Mouse (Mus musculus) olfactory bulb, adult 2 months (tissue): ENCODE measurements at regions not wholly inside any gene's neighbourhood (a gene's known extent, or its start where the extent isn't known, plus 50 kb on each side); places are given as distances from the start of the nearest gene placed in this dataset.

Experiments used
- H3K27ac ChIP-seq: fragments of 200-500 bp; 2 replicates; pipeline ENCODE4 v1.5.1; 2012; ENCODE audit warnings: low read depth, low read length; ENCODE audit not compliant: insufficient read depth
- H3K4me1 ChIP-seq: fragments of 200-500 bp; 2 replicates; pipeline ENCODE4 v1.6.1; 2012; ENCODE audit warnings: low read length; ENCODE audit not compliant: control insufficient read depth, insufficient read depth
- H3K4me3 ChIP-seq: fragments of 200-500 bp; 2 replicates; pipeline ENCODE4 v1.5.1; 2012; ENCODE audit warnings: mild to moderate bottlenecking, low read depth, low read length, moderate library complexity; ENCODE audit not compliant: insufficient read depth
- CTCF ChIP-seq: fragments of 200-500 bp; IDR thresholded peaks from 2 replicates; pipeline ENCODE4 v1.5.1; 2012; ENCODE audit warnings: low read depth, mild to moderate bottlenecking, low read length, moderate library complexity; ENCODE audit not compliant: insufficient read depth
- POLR2A ChIP-seq: fragments of 200-500 bp; IDR thresholded peaks from 2 replicates; pipeline ENCODE4 v1.6.1; 2012; ENCODE audit warnings: mild to moderate bottlenecking, low read depth, low read length, moderate library complexity; ENCODE audit not compliant: insufficient read depth
- WGBS: fragments of 180-500 bp; shearing (Covaris S2); methylation state at CpG from one replicate; pipeline ENCODE4 v1.1.7; 2018; 5-methylcytosine and 5-hydroxymethylcytosine counted together

DNA sequence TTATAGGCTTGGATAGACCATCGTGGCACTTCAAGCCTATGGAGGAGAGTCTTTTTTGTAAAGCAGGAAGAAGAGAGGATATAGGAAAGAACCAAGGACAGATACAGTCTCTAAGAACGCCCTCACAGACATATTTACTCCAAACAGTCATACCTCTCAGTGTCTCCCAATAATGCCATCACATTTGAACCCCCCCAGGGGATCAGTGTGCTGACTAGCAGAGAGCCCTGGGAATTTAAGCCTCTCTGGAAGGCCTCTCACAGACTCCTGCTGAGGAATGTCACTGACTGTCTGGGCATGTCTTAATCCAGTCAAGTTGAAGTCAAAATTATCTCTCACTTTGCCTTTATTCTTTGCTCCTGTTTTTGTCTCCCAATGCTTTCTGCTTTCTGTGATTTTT, 550.2 kb downstream of the Cd109 start:
- TF ChIP-seq POLR2A (no peak), CTCF (no peak)
- 69% methylated on average over 2 of the region's 2 CpGs for WGBS

DNA sequence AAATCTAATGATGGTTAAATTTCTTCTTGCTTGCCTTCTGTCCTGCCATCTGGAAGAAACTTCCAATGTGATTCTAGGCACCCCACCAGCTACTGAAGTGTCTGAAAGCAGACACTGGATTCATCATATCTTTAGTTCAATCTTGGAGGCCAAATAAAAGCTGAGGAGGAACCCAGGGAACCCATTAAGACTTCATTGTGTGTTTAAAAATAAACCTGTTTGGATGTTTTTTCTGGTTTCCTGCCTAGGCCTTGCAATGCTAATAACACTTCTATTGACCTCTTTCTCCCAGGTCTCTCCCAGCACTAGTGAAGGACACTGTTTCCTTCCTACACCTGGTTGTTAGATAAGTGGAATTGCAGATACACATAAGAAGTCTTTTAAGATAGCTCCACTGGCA, 545.6 kb downstream of the Col12a1 start:
- H3K27ac ChIP-seq: no peak overlapping the region
- no peaks in the 10 kb centered on the region for H3K4me1 ChIP-seq
- H3K4me3 ChIP-seq: no peak overlapping the region
- no peak for TF ChIP-seq POLR2A
- no peak for TF ChIP-seq CTCF

More for the DNA sequence above, 550.2 kb downstream of the Cd109 start:
- no peak overlapping the region for H3K27ac ChIP-seq
- no peak overlapping the region for H3K4me3 ChIP-seq
- H3K4me1 ChIP-seq: no peaks in the 10 kb centered on the region

DNA sequence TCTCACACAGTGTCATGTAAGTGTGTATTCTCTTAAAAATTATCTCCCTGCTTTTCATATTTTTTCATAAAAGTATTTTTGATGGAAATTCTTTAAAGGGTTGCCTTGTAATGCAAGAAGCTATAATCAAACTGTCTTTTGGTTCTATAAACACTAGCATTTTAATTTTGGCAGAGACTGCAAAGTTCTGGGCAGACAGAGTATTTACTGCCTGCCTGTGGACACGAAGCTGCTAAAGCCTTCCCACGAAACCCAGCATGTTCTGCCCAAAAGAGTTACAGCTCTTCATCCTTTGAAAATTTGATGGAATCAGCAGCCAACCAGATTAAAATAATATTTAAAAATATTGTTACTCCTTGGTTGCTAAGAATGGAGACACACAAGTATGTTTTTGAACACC, 538.7 kb downstream of the Col12a1 start:
- 40% methylated on average over 2 of the region's 2 CpGs for WGBS
- Histone ChIP-seq H3K4me3 (no peak overlapping the region), H3K4me1 (no peaks in the 10 kb centered on the region), H3K27ac (no peak overlapping the region)
- no peak for TF ChIP-seq POLR2A
- TF ChIP-seq CTCF: no peak

DNA sequence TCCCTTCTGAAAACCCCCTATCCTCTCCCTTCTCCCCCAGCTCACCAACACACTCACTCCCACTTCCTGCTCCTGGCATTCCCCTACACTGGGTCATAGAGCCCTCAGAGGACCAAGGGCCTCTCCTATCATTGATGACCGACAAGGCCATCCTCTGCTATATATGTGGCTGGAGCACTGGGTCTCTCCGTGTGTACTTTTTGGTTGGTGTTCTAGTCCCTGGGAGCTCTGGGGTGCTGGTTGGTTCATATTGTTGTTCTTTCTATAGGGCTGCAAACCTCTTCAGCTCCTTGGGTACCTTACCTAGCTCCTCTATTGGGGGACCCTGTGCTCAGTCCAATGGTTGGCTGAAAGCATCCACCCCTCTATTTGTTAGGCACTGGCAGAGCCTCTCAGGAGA, 523.2 kb downstream of the Col12a1 start:
- WGBS: 92% methylated on average over 2 of the region's 2 CpGs
- Histone ChIP-seq H3K4me1 (no peaks in the 10 kb centered on the region), H3K27ac (no peak overlapping the region), H3K4me3 (no peak overlapping the region)
- TF ChIP-seq CTCF: no peak
- no peak for TF ChIP-seq POLR2A

DNA sequence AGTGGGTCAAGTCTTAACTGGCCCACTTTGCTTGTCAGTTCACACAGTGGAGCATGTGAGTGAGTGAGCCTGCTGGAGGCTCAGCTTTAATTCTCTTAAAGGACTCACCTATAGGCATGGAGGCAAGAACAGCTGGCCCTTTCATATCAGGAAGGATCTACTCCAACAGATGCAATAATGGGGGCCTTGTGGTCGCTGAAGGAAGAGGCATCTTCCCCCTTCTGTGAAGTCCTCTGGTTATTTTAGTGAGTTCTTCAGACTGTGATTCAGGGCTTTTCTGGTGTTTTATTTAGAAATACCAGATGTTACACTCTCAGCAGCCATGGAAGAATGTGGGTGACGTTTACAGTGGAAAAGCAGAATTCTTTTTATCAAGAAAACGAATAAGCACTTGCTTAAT, 516.9 kb downstream of the Col12a1 start:
- no peak overlapping the region for H3K27ac ChIP-seq

DNA sequence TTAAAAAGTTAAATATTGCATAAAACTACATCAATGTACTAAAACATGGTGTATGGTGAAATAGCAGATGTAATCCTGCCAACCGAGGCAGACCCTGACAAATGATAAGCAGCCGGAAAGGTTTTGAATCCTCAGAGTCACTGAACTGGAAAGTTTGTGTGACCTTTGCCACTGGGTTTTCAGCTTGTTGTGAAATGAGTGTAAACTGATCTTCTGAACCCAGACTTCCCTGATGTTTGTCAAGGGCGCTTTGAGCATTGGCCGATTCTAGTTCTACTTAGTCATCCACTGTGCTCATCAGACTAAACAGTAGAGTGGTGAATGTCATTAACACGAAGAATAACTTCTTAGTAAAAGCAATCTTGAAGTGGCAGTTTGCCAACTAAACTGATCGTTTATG, 505.3 kb downstream of the Col12a1 start:
- Histone ChIP-seq H3K27ac (no peak overlapping the region), H3K4me1 (no peaks in the 10 kb centered on the region), H3K4me3 (no peak overlapping the region)
- TF ChIP-seq POLR2A: no peak
- TF ChIP-seq CTCF: no peak
- 69% methylated on average over 6 of the region's 6 CpGs for WGBS

More for the DNA sequence above, 516.9 kb downstream of the Col12a1 start:
- Histone ChIP-seq H3K4me3 (no peak overlapping the region), H3K4me1 (no peaks in the 10 kb centered on the region)
- no peak for TF ChIP-seq POLR2A
- TF ChIP-seq CTCF: no peak
- WGBS: 38% methylated on average over 3 of the region's 3 CpGs

DNA sequence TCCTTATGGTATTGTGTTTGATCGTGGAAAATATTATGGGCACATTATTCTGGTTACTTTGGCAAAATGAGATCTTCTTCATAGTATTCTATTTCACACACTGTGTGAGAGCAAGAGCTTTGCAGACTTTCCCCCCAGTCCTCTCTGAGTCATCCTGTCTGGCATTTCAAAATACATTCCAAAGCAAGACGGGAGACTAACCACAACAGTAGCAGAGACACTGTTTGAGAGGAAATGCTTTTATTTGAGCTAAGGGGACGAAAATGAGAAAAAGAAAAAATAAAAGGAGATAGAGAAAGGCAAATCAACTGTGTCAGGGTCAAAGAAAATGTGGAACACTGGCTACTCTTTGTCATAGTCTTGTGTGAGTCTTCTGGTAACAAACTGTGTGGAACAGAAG, 502.6 kb downstream of the Col12a1 start:
- H3K27ac ChIP-seq: no peak overlapping the region

DNA sequence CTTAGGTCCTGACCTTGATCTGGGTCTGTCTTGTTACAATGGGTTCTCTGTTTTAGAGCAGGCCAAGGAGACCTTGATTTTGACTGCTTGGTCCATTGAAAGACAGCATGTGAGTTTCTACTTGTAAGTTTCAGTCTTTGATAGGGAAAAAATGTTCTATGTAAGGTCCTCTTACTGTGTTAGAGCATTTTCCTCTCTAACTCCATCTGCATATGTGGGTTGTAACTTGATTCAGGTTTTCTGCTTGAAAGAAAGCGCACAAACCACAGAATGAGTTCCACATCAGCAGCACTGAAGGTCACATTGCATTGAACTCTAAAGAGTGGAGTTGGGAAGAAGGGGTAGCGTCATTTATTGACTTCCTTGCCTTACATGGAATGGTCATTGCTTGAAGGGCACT, 502.2 kb downstream of the Col12a1 start:
- H3K4me3 ChIP-seq: no peak overlapping the region
- 91% methylated on average over 2 of the region's 2 CpGs for WGBS
- no peaks in the 10 kb centered on the region for H3K4me1 ChIP-seq
- TF ChIP-seq POLR2A: no peak
- TF ChIP-seq CTCF: no peak
- H3K27ac ChIP-seq: no peak overlapping the region

More for the DNA sequence above, 502.6 kb downstream of the Col12a1 start:
- Histone ChIP-seq H3K4me1 (no peaks in the 10 kb centered on the region), H3K4me3 (no peak overlapping the region)
- TF ChIP-seq CTCF: no peak
- no peak for TF ChIP-seq POLR2A
- WGBS: 32% methylated on average over 3 of the region's 3 CpGs

DNA sequence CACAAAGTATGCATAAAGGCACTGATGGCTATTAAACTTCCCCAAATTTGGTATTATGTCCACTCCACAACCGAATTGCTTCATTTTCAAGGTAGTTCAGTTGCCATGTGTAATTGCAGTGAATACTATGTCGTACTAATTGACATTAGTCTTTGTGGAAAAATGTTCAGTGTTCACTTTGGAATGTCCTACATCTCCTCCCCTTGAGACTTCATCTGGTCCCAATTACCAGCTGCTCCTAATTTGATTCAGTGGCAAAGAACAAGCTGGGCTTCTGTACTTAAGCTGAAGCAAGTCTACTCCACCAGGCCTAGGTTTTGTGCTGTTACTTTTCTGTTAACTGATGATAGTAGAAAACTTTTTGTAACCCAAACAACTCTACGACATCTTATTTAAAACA, 485.6 kb downstream of the Col12a1 start:
- 50% methylated on average over 3 of the region's 3 CpGs for WGBS
- H3K4me3 ChIP-seq: no peak overlapping the region
- TF ChIP-seq POLR2A: no peak
- no peak for TF ChIP-seq CTCF
- H3K27ac ChIP-seq: no peak overlapping the region
- H3K4me1 ChIP-seq: no peaks in the 10 kb centered on the region

DNA sequence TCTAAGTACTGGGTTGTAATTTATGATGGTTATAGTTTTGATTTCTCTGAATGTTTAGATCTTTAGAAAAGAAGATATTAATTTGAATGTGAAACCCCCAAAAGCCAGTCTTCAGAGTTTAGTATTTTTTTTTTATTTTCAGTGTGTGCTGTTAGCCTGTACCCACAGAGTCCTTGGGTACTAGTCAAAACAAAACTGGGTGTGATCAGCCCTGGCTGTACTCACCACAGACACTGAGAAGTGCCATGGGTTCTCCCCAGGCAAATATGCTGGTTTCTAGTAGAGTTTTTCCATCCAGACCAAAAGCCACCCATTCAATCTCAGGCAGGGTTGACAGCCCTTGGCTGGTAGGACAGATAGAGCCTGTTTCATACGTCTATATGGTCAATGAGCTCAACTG, 484.9 kb downstream of the Col12a1 start:
- Histone ChIP-seq H3K4me3 (no peak overlapping the region), H3K27ac (no peak overlapping the region), H3K4me1 (no peaks in the 10 kb centered on the region)
- WGBS: 89% methylated on average over 1 of the region's 1 CpGs
- TF ChIP-seq POLR2A: no peak
- no peak for TF ChIP-seq CTCF
